Mouse (Mus musculus): ENCODE data around the gene Zfp746. TPM values are rescaled to one million over a fixed set of nuclear protein-coding genes. Genes with fewer than 3 reads are reported as not detected.

Gene Zfp746
- polyA plus RNA-seq, 1 experiment from 2014 or later, result 21.3 TPM

GRCm38 (mm10) chr6:48047450-48048351 lies 38.7 kb downstream of the Zfp746 start:
- peak; percentile 23 for DNase-seq (ENCODE audit: low spot score)

DNA sequence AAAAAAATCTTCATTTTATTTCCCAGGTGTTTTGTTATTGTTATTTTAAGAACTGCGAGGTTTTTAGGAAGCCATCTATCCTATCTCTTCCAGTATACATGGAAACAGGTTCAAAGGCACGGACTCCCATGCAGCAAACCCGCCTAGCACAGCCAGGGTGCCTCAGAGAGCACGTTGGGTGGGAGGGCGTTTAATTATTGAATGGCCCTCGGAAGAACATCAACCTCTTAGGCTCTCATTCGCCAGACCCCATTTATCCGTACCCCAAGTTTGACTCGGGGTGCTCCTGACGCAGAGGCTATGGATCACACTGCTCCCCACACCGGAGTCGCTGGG lies 39.3 kb downstream of the Zfp746 start:
- peak; percentile 2 for DNase-seq (ENCODE audit: low spot score)

GRCm38 (mm10) chr6:48032661-48033060 lies 53.7 kb downstream of the Zfp746 start:
- no peak for DNase-seq (ENCODE audit: low spot score)

DNA sequence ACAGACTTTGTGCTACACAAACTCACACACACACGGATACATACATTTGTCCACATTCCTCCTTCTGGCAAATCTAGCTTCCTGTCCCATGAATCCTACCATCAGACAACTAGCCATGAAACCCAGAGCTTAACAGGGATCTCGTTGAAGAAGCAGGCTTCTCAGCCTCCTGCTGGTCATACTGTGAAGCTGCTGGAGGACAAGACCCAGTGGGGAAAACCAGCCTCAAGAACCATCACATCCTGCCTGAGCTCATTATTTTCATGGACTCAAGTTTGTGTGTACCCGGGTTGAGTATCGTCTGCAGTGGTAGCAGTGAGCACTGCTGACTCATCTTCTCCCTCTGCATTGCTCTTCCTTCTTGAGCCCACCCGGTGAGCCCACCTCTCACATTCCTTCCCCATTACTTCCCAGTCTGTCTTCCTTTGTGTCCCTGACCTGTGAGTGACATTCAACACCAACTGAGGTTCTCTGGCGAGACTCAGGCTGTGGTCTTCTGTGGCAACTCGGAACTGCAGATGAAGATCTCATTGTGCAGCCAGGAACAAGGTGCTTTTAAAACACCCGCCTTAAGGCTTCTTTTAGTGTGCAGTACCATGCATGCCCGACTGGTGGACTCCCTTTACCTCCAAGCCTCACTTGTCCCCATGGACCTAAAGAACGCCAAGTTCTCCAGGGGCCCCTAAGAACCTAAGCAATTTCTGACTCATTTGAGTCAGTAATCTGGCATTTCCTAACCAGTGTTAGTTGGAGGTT lies 60.3 kb downstream of the Zfp746 start:
- DNase-seq (ENCODE audit: low spot score), result no peak

- no peak for DNase-seq (ENCODE audit: low spot score)
Measured at GRCm38 (mm10) chr6:48024994-48025345, 61.4 kb downstream of the Zfp746 start.

DNA sequence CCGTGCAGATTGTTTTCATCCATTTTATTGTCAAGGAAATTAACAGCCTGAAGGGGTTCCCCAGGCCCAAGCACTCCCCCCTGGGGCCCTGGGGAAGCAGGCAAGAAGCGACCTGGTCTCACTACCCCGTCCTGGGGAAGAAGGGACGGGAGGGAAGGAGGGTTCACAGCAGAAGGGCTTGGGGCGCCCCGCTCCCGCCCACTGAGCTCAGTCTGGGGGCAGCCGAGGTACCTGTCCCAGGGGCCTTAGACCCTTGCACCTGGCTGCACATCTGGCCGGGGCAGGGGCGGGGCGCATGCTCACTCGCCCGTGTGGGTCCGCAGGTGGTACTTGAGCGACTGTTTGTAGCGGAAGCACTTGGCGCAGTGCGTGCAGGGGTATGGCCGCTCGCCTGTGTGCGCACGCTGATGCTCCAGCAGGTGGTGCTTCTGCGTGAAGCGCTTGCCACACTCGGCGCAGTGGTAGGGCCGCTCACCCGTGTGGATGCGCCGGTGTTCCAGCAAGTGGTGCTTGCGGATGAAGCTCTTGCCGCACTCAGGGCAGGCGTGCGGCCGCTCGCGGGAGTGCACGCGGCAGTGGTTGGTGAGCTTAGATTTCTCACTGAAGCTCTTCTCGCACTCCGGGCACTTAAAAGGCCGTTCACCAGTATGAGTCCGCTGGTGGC lies 61.9 kb downstream of the Zfp746 start:
- no peak for DNase-seq (ENCODE audit: low spot score)

GRCm38 (mm10) chr6:48022672-48023071 lies 63.7 kb downstream of the Zfp746 start:
- no peak for DNase-seq (ENCODE audit: low spot score)

DNA sequence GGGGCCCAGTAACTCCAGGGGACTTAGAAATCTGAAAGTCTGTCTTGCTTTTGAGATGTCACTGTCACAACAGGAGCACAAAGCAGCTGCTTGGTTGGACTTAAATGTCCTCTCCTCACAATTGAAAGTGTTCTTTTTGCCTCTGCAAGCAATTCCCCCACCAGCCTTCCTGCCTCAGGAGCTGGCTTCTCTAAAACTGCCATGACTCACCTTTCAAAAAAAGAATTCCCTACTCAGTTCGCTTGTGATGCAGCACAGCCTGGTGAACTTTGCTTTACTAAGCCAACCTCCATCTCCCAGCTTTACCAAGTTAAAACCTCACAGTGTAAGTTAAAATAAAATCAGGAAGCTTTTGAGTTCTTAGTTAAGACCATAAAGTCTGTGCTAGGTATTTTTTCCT lies 64.7 kb downstream of the Zfp746 start:
- DNase-seq (ENCODE audit: low spot score), result no peak

- DNase-seq (ENCODE audit: low spot score), result no peak
Measured at GRCm38 (mm10) chr6:48020006-48020405, 66.4 kb downstream of the Zfp746 start.

- no peak for DNase-seq (ENCODE audit: low spot score)
Measured at GRCm38 (mm10) chr6:48016841-48017240, 69.6 kb downstream of the Zfp746 start.

DNA sequence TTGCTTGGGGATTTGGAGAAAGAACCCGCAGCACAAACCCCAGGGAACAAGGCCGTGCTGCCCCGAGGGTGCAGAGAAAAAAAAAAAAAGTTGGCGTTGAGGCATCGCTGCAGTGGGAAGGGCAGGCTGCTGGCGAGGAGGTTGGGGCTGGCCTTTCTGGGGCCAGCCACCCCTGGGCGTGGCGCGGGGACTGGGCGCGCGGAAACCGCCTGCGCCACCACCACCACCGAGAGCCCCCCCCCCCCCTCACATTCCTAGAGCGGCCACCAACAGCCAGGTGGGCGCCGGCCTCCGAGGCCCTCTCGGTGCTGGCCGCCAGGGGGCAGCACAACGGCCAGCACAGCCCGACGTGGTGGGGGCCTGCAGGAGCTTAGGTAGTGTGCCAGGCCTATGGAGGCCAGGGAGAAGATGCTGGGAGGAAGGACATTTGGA lies 70.3 kb downstream of the Zfp746 start:
- DNase-seq (ENCODE audit: low spot score), result peak; percentile 85

Small RNA genes within 50 kb of the gene (microRNA-seq; reads per million reads assigned to microRNA genes)
- not detected for gene Gm24563 (ENCODE audit: borderline number of aligned reads)

Other genes with a start within 250 kb of the Zfp746 start
- 9.5 and 10.1 TPM in 2 replicates for gene Zfp282, start 209.4 kb downstream of the Zfp746 start, polyA plus RNA-seq (2015; fragmentation: Nextera tagmentation; extraction: Ambion mirVana)
- 21.1 and 23.6 TPM in 2 replicates for gene Zfp212, start 166.1 kb downstream of the Zfp746 start, polyA plus RNA-seq (2015; fragmentation: Nextera tagmentation; extraction: Ambion mirVana)
- gene Zfp956, start 133.2 kb downstream of the Zfp746 start, polyA plus RNA-seq (2015; fragmentation: Nextera tagmentation; extraction: Ambion mirVana), result 14.9 and 17.6 TPM in 2 replicates
- 6.1 and 7.5 TPM in 2 replicates for gene Zfp777, start 37.7 kb downstream of the Zfp746 start, polyA plus RNA-seq (2015; fragmentation: Nextera tagmentation; extraction: Ambion mirVana)

All from thymus, postnatal 0 days (tissue).